Mouse (Mus musculus): ENCODE measurements around the gene Adamts3.
A peak's percentile ranks its signal among the peaks of the same experiment; 100 is the strongest.

The Adamts3 gene

GRCm38 (mm10) chr5:89711116-89711859 is 171.8 kb downstream of the Adamts3 start:
- no peak for DNase-seq (ENCODE audit: low read depth, low spot score)

- DNase-seq (ENCODE audit: low read depth, low spot score): no peak
Measured at GRCm38 (mm10) chr5:89709459-89709858, 173.7 kb downstream of the Adamts3 start.

DNA sequence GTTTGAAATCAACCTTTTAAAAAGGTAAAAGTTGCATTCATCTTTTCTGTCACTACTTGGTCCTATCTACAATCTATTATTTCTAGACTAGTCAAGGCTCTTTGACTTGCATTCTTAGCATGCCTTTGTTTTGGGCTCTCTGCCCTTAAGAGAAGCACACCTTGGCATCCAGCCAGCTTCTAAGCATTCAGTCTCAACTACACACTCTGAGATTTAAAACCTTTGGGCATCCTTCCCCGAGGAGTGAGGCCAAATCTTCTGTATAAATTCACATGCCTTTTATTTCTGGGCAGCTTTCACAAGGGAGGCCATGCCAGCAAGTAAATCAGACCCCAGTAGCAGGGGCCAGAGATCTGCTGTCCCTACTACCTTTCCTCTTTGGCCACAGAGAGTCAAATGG is 178.9 kb downstream of the Adamts3 start:
- DNase-seq (ENCODE audit: low read depth, low spot score): no peak

GRCm38 (mm10) chr5:89701241-89702007 is 181.7 kb downstream of the Adamts3 start:
- DNase-seq (ENCODE audit: low read depth, low spot score): no peak

DNA sequence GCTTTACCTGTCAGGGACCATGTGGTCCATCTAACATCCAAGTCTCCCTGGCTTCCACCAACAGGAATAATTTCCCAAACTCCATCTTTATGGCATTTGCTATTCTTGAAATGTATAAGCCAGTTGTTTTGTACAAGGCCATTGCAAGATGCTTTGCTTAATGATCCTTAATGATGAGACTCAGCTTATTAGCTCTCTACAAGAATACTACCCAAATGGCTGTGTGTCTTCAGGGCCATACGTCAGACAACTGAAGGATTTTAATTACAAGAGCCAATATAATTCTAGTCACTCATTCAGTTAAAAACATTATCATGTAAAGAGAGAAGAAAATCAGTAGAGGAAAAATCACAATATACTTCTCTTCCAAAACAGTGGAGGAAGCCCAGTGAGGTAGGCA is 195.3 kb downstream of the Adamts3 start:
- no peak for DNase-seq (ENCODE audit: low read depth, low spot score)

- peak; percentile 44 for DNase-seq (ENCODE audit: low read depth, low spot score)
Measured at GRCm38 (mm10) chr5:89679871-89680536, 203.1 kb downstream of the Adamts3 start.

- DNase-seq (ENCODE audit: low read depth, low spot score): no peak
Measured at GRCm38 (mm10) chr5:89678148-89678547, 205.0 kb downstream of the Adamts3 start.

GRCm38 (mm10) chr5:89674066-89674848 is 208.9 kb downstream of the Adamts3 start:
- DNase-seq (ENCODE audit: low read depth, low spot score): no peak

GRCm38 (mm10) chr5:89672950-89673349 is 210.2 kb downstream of the Adamts3 start:
- no peak for DNase-seq (ENCODE audit: low read depth, low spot score)

DNA sequence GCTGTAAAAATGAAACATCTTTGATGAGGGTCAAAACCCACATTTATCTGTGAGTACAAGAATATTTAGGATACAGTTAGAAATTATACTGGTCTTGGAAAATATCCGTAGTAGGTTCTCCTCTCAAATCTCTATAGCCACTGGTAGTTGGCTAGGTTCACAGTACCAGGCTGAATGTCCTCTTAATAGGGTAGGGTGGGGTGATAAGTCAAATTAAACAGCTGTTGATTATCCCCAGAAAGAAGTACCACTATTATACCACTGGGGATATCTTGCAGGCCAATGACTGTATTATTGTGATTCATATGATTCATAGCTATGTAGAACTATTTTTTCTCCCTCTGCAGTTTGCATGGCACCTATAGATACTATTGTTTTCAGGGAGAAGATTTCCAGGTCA is 228.8 kb downstream of the Adamts3 start:
- DNase-seq (ENCODE audit: low read depth, low spot score): no peak

GRCm38 (mm10) chr5:89653862-89654261 is 229.3 kb downstream of the Adamts3 start:
- DNase-seq (ENCODE audit: low read depth, low spot score): no peak

- DNase-seq (ENCODE audit: low read depth, low spot score): no peak
Measured at GRCm38 (mm10) chr5:89646940-89647339, 236.2 kb downstream of the Adamts3 start.

GRCm38 (mm10) chr5:89635434-89635833 is 247.7 kb downstream of the Adamts3 start:
- DNase-seq (ENCODE audit: low read depth, low spot score): no peak

- no peak for DNase-seq (ENCODE audit: low read depth, low spot score)
Measured at GRCm38 (mm10) chr5:89631599-89631998, 251.5 kb downstream of the Adamts3 start.

All from CD4-positive helper T cell, adult 2 months (primary cell).